Mouse (Mus musculus): ENCODE data around the gene Dach1.

The Dach1 gene

DNA sequence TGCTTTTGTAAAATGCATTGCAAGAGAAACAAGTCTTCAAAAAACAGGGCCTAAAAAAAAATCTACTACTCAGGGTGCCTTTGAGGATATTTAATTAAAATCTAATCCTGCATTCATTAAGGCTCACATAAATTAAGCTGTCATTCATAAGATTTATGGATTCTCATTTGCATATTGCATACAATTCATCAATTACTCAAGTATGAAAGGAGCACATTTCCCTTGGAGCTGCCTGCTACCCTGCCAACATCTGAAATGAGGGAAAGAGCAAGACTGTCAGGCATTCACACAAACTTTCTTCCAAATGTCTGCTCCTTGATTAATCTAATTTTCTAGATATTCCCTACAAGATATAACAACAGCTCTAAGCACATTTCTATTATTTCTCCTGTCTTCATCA, 122.6 kb downstream of the Dach1 start:
- intact Hi-C loops (cut with DNase I) = no loop called here

DNA sequence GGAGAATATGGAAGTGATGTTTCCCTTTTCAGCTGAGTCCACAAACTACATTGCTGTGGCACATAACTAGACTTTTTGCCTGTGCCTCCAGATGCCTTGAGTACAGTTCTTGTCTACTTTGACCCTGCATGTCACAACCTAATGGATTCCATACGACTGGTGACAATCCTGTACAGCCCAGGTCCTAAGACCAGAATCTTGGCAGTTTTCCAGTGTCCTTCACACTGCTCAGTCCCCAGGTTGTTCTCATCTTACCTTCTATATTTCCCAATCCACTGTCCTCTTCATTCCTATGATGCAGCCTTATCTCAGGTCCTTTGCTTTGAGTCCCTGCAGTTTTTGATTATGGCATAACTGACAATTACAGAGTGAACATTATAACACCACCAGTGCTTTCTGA, 131.0 kb downstream of the Dach1 start:
- intact Hi-C loops (cut with DNase I) = no loop called here

DNA sequence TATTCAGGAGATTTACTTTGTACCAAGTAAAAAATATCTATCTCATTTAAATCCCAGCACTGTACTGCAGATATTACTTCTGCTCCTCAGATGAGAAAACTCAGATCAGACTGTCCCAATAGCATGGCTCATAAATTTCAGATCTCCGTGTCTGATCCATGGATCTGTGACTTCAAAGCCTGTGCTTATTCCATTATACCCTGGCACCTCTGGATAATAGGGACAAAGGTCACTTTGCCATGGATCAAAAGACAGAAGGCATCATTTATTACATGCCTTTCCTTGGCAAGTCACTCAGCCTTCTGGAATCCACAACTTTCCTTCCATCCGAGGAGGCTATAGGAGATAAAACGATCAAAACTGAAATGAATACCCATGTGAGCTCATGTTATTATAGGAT, 132.4 kb downstream of the Dach1 start:
- intact Hi-C loops (cut with DNase I) = no loop called here

DNA sequence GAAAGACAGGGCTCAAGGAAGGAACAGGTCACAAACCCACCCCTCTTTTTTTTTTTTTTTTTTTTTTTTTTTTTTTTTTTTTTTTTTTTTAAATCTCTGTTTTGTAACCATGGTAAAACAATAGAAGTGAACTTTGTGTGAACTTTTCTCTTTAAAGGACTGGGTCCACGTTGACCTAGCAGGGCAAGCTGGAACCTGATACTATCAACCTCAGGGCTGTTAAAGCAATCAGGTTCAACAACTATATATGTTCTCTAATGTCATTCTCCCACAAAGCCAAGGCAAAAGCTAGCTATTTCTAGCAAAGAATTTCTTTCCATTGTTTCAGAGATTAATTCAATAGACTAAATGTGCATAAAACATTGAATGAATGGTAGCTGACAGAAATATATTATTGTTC, 134.3 kb downstream of the Dach1 start:
- intact Hi-C loops (cut with DNase I) = no loop called here

DNA sequence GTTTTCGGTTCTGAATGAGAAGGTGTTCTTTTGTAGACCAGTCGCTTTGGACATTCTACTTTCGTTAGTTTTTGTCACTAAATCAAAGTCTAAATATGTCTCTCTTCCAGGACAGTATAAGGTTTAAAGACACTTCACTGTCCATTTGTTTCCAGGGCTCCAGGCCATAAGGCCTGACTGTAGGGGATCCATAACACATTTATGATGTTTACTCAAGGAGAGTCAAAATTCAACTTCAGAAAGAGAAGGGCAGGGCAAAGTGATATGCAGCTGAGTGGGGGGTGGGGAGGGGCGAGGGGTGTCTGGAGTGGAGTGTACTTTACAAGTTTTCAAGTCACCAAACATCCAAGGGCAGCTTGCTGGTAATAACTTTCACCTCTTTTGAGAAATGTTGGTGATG, 146.0 kb downstream of the Dach1 start:
- intact Hi-C loops (cut with DNase I) = no loop called here

DNA sequence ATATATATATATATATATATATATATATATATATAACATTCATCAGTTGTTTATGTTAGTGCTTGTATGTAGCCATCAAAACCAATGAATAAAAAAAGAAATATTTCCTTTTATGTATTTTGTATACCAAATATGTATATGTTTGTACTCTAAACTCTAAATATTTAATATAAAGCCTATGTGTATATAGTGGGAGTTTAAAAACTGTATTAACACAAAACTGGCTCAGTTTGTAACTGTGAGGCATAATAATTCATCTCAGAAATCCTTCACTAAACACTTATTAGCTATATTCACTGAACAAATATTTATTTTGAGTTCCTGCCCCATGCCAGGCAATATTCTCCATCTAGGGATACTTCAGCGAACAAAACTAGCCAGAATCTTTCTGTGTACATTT, 155.5 kb downstream of the Dach1 start:
- intact Hi-C loops (cut with DNase I) = no loop called here

DNA sequence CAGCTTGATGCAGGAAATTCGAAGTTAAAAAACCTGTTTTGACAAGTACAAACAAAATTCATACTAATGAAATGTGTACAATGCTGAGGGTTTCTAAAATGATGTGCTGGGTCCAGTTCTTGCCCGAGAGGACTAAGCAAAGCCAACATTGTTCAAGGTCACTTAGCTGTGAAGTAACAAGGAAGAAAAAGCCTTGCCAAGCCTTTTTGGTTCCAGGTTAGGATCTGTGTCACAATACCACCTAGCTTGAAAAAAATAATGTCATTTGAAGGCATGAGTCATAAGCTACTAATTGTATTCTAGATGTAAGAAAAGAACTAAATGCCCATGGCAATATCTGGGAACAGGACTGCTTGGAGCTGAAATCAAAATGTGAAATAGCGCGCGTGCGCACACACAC, 161.1 kb downstream of the Dach1 start:
- intact Hi-C loops (cut with DNase I) = no loop called here

DNA sequence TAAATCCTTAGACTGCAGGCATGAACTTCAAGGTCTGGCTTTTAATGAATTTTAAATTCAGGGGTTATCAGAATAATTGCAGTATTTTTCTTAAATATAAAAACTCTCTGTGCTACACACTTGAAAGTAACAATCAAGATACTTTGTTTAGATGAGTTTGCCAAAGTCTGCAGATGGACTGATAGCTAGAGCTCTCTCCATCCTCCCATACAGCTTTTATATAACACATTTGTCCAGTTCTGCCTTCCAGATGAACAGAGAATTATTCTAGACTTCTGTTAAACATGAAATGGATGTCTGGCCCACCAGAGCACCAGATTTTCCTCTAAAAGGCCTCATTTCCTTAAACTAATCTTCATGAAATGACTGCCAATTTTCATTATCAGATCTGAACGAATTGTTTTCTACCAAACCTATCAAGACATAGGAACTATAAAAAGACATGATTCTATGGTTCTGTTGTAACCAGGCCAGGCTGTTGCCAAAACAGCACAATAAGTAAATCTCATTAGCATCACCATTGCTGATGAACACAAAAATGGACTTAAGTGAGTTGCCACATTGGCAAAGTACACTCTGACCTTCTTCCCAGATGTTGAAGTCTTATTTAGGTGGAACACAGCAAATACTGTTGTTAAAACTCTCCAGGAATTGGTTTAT, 167.4 kb downstream of the Dach1 start:
- intact Hi-C loops (cut with DNase I) = no loop called here

DNA sequence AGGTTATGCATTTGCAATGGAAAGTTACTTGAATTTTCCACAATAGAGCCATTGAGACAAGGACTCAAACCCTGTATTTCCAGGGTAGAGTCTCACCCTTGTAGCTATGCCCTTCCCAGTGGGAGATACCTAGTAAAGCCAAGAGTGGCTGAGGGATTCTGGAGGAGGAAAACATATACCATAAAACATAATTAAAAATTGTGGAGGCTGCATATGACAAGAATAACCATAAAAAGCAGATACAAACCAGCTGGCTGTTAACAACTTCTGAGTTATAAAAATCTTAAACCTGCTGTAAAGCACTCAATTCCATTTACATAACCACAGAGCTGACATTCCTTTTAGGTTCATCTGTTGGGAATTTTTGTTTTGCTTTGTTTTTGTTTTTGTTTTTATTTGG, 171.0 kb downstream of the Dach1 start:
- intact Hi-C loops (cut with DNase I) = no loop called here

DNA sequence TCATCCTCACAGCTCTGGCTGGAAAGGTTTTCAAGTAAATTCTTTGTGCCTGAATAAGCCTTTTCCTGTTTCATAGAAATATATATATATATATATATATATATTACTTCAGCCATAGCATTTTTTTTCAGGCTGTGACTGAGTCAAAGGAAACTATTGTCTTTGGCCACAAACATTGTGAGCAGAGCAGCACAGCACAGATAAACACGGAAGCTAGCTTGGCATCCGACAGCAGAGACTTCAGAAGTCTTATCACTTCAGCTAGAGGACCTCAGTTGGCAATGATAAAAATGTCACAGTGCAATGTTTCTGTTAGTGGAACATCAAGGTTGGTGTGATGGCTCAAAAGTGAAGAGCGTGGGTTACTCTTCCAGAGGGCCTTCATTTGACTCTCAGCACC, 186.3 kb downstream of the Dach1 start:
- intact Hi-C loops (cut with DNase I) = no loop called here

DNA sequence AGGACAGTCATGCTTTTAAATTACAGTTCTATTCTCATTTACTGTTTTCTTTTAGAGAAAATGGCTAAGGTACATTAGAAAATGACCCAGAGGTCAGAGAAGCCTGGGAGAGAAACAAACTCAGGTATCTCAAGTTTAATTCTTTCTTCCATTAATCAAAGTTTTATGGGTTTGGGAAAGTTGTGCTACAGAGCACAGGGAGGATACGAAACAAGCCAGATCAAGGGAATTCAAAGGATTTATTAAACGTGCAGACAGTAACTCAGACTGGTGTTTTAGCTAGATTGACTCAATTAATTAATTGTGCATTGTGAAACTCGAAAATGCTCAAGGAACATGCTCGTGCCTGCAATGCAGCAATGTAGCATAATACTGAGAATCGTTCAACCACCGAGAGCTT, 186.9 kb downstream of the Dach1 start:
- intact Hi-C loops (cut with DNase I) = no loop called here

DNA sequence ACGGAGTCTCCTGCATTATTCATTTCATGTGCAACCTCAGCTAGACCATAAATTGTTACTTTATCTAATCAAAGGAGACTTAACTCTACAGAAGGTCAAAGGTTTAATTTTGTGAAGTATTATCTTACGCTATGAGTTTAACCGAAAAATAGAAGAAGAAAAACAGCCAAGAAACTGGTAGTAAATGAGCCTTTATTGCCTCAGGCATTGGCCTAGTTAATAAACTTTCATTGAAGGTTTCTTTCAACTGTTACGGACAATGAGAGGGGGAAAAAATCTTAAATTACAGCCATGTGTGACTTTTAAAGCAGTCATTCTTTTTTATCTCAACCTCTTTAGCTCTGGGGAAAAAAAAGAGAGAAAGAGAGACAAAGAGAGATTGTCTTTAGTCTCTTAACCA, 188.7 kb downstream of the Dach1 start:
- intact Hi-C loops (cut with DNase I) = no loop called here

DNA sequence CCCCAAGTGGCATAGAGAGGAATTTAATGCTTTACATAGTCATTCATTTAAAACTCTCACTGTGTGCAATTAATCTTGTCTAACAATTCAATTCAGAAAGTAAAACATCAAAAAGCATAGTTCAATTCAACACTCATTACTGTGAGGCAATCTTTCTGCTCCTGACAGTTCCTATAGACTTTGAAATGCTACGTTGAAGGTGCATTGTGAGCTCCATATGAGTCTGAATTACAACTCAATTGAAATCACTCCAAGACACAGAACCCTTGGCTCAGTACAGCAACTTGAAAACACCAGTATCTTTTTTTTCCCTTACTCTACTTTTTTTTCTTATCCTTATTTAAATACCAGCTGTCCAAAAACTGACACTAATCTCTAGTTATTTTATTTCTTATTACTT, 193.5 kb downstream of the Dach1 start:
- intact Hi-C loops (cut with DNase I) = no loop called here

DNA sequence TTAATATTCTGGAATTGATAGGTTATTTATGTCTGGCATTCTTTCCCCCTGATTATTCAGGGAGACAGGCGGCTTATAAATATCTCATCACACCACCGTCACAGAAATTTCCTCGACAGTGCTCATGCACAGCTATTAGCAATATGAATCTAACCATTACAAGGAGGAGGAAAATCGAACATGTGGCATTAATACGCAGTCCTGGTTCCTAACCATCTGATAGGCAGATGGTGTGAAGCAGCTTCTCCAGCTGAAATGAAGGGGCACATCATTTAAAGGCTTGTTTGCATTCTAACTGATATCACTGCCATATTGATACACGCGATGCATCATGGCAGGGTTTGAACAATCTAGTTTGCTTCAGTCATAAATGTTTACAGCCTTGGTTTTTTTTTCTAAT, 194.1 kb downstream of the Dach1 start:
- intact Hi-C loops (cut with DNase I) = no loop called here

DNA sequence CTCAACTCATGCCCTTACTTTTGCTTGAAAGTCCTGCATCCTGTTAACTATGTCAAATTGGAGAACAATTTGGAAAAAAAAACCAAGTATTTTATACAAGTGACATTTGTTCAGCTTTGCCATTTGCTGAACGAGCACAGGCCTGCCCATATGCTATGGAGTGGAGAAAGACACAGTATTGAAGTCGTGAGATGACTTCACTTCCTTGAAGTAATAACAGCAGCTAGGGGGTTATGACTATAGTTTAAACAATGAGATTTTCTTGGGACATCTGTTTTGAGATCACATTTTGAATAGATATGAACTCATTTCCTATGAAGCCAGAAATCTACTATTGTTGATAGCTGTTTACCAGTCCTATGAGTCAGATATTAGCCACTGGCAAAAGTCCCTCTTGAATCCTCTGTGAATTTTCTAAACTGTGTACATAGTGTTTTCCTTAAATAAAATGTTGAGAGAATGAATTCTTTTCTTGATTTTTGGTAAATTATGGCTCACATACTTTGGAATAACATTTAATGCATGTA, 205.0 kb downstream of the Dach1 start:
- intact Hi-C loops (cut with DNase I) = no loop called here

DNA sequence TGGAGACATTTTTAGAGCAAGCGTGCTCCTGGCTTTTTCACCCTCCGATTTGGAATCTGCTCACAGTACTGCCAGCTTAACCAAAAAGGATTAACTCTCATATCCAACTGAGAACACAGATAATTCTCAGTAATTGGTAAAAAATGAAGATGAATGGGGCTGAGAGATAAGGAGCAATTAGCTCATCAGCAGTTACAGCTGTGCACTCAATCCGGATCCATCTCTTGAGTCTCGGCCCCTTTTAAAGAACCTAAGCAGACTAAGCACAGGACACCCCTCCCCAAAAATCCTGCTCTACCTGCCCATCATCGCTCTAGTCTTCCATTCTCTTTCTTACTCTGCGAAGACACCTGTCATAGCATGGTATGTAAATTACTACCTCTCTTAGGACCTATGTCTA, 205.9 kb downstream of the Dach1 start:
- intact Hi-C loops (cut with DNase I) = no loop called here

DNA sequence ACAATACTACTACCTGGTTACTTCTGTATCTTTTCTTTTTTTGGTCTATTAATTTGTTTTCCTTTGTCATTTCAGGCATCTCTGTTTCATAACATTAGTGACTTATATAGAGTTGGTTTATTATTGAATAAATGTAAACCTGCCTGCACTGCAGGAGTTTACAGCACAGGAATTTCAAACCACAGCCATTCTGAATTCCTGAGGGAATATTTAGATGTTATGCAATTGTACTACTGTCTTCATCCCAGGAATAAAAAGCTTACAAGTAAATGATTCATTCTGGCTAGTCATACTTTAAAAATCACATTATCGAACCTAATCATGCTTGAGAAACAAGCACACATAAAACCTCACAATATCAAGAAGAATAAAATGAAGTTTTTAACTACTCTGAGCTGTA, 213.2 kb downstream of the Dach1 start:
- intact Hi-C loops (cut with DNase I) = no loop called here

DNA sequence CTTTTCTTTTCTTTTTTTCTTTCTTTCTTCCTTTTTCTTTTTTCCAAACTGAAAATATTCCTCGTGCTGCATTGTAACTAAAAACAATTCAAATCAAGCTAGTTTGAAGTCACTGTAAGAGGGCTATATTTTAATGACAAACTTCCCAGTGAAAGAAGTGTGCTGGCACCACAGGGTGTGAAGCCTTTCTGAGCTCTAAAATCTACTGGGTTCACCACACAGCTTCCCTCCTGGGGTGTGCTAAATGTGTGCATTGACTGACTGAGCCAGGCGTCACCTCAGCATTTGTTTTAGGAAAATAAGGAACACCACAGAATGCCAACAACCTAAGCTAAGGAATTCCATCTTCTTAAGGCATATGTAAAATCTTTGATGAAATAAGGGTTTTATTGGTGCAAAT, 224.1 kb downstream of the Dach1 start:
- intact Hi-C loops (cut with DNase I) = no loop called here

DNA sequence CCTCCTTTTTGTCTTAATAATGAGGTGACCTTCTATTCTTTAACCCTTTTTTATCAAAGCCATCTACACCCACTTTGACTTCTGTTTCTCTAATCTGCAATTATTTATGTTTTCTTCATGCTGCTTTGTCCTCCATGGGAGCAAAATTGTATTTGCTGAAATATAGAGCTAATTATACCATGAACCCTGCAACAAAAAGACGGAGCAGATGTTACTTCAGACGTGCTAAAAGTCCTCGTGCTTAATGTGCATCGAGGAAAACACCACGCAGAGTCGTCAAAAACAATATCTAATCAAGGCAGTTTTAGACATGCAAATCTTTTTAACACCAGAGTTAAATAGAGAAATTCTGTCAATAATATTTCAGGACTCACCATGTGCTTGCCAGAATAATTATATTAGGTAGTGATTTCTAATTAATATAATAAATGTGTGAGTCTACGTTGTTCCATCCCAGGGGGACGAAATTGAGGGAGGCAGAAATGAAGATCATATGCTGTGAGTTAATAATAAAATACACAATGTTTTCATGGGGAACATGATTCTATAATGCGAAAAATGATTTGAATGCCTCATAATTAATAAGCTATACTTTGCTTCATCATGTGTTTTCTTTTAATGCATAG, 224.8 kb downstream of the Dach1 start:
- intact Hi-C loops (cut with DNase I) = no loop called here

DNA sequence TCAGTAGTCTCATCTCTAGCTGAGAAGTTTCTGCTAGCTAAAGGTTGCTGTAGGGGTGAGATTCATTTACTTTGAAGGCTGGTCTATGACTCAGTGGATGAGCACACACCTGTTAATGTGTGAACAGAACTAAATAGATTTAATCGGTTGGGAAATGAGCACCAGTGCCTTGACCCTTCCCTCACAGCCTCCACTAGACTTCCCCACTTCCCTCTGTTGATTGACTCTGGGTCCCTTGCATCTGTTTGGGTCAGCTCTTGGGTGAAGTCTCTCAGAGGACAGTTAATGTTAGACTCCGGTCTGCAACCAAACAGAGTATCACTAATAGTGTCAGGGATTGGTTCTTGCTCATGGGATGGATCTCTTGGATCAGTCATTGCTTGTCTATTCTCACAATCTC, 227.2 kb downstream of the Dach1 start:
- intact Hi-C loops (cut with DNase I) = no loop called here

DNA sequence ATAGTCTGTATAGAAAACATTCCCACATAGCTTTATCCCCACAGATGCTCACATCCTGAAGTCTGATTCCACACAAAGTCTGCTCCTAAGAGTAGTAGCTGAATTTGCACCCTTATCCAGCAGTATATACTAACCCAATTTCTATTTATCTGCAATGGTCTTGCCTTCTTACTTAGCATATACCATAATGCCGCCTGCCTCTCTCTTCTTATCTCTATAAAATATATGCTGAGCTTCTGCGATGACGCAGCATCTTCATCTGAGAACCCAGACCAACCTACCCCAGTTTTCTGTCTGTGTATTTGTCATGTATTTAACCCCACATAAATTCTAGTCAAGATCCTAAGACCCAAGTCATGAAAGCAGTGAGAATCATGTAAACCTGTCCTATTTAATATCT, 272.9 kb downstream of the Dach1 start:
- intact Hi-C loops (cut with DNase I) = no loop called here

DNA sequence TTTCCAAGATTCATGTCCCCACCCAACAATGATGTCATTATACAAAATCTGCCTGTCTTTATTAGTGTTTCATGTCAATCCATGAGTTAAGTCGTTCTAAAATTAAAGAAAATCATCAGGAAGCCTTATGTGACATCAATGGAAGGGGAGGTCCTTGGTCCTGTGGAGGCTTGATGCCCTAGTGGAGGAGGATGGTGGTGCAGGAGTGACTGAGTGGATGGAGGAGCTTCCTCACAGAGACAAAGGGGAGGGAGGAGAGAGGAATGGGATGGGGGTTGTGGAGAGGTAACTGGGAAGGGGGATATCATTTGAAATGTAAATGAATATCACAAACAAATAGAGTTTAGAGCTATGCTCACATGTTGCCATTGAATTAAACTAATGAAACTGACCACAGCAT, 287.6 kb downstream of the Dach1 start:
- intact Hi-C loops (cut with DNase I) = no loop called here

DNA sequence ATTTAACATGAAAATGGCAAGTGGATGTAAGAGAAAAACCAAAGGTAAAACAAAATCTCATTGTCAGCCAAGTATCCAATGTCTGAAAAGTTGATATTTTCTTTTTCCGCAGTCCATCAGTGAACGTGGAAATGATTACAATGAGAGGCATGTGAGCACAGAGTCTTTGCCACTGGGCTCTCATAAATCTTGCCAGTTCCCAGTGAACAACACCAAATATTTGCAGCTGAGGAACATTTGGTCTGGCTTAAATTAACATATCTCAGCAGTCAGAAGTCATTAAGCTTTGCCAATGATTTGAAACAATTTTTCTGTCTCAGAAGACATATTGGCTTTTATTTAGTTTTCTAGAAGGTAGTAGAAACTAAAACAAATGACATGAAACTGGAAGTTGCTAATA, 298.6 kb downstream of the Dach1 start:
- intact Hi-C loops (cut with DNase I) = no loop called here
